Mouse (Mus musculus) heart, postnatal 0 days (tissue): Measurements from ENCODE around the gene Dab1. TPM values are rescaled to one million over a fixed set of nuclear protein-coding genes. Genes with fewer than 3 reads are reported as not detected.

Source experiments
- ATAC-seq: fragments of 200-750 bp; cut with Nextera tagmentation; 2 replicates; pipeline ENCODE4 v1.8.0; 2017; ENCODE audit warnings: low read depth, moderate number of reproducible peaks, moderate library complexity; ENCODE audit not compliant: insufficient read depth
- DNase-seq: peaks from one replicate; pipeline ENCODE4 v3.0.0-alpha.2; 2016; ENCODE audit warnings: low spot score
- H3K27ac ChIP-seq: fragments of 300-500 bp; sonication (generic); 2 replicates; pipeline ENCODE4 v1.5.1; 2014; ENCODE audit warnings: low read depth, mild to moderate bottlenecking
- H3K27me3 ChIP-seq: fragments of 300-500 bp; sonication (generic); 2 replicates; pipeline ENCODE4 v1.6.1; 2014; ENCODE audit warnings: low read length, mixed read lengths; ENCODE audit not compliant: control insufficient read depth, insufficient read depth
- H3K36me3 ChIP-seq: fragments of 300-500 bp; sonication (generic); replicated peaks from 2 replicates; pipeline ENCODE4 v1.6.1; 2014; ENCODE audit warnings: low read length, mixed read lengths; ENCODE audit not compliant: control insufficient read depth, insufficient read depth
- H3K4me1 ChIP-seq: fragments of 300-500 bp; sonication (generic); 2 replicates; pipeline ENCODE4 v1.6.1; 2014; ENCODE audit warnings: antibody characterized with exemption; ENCODE audit not compliant: control insufficient read depth, insufficient read depth
- H3K4me2 ChIP-seq: fragments of 300-500 bp; sonication (generic); 2 replicates; pipeline ENCODE4 v1.6.1; 2014; ENCODE audit warnings: low read depth, mild to moderate bottlenecking, low read length, moderate library complexity
- H3K4me3 ChIP-seq: fragments of 300-500 bp; sonication (generic); 2 replicates; pipeline ENCODE4 v1.5.1; 2014; ENCODE audit warnings: low read depth, low read length
- H3K9ac ChIP-seq: fragments of 300-500 bp; sonication (generic); replicated peaks from 2 replicates; pipeline ENCODE4 v1.6.1; 2014; ENCODE audit warnings: low read depth, low read length, mixed read lengths
- H3K9me3 ChIP-seq: fragments of 300-500 bp; sonication (generic); replicated peaks from 2 replicates; pipeline ENCODE4 v1.6.1; 2016; ENCODE audit warnings: low read length; ENCODE audit not compliant: control insufficient read depth
- CTCF ChIP-seq: IDR thresholded peaks from 2 replicates; pipeline ENCODE4 v1.5.1; 2016; ENCODE audit warnings: antibody characterized with exemption, control low read depth, low read depth
- EP300 ChIP-seq: IDR thresholded peaks from 2 replicates; pipeline ENCODE4 v1.6.1; 2016; ENCODE audit warnings: antibody characterized with exemption, low read depth
- WGBS: fragments of 180-500 bp; shearing (Covaris S2); extraction: QIAGEN DNeasy Blood & Tissue Kit; methylation state at CpG from one replicate; pipeline ENCODE4 v1.1.7; 2014; 5-methylcytosine and 5-hydroxymethylcytosine counted together
- polyA plus RNA-seq: library from polyadenylated mRNA; unstranded; fragments of >200 nt; fragmentation: Nextera tagmentation; extraction: Ambion mirVana; gene quantifications from 2 replicates; pipeline ENCODE4 v1.2.1, GENCODE M21; 2015
- total RNA-seq: library from RNA; depleted of rRNA; stranded (reverse); fragments of >200 nt; gene quantifications from 2 replicates; pipeline ENCODE4 v1.2.3, GENCODE M21; 2014; ENCODE audit warnings: low replicate concordance

Gene Dab1
- total and polyA plus RNA-seq, 2 experiments from 2014 or later = 0.27 TPM; not detected in 1

DNA sequence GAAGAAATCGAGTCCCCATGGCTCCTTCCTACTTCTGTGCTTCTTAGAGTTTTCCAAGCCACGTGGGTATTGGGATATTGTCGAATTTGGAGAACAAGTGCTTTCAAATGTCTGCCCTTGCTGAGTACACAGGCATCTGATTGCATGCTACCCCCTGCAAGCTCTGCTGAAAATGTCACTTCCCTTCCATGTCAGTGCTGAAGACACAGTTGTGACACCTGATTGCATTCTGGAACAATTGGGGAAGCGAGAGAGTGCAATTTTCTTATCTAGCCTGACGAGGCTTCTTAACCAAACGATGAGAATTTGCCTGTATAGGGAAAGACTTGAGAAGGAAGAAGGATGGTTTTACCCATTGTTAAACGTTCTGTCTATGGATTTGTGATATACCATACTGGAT lies 95.8 kb downstream of the Dab1 start:
- Histone ChIP-seq H3K36me3 (no peaks in the 10 kb centered on the region), H3K27me3 (no peaks in the 10 kb centered on the region), H3K9me3 (no peaks in the 10 kb centered on the region), H3K4me1 (no peaks in the 10 kb centered on the region), H3K4me3 (no peak overlapping the region), H3K9ac (no peak overlapping the region), H3K4me2 (no peak overlapping the region), H3K27ac (no peak overlapping the region)
- ATAC-seq (no peak), DNase-seq (no peak)
- WGBS = 54% methylated on average over 7 of the region's 7 CpGs
- TF ChIP-seq CTCF = no peak
- TF ChIP-seq EP300 = no peak

DNA sequence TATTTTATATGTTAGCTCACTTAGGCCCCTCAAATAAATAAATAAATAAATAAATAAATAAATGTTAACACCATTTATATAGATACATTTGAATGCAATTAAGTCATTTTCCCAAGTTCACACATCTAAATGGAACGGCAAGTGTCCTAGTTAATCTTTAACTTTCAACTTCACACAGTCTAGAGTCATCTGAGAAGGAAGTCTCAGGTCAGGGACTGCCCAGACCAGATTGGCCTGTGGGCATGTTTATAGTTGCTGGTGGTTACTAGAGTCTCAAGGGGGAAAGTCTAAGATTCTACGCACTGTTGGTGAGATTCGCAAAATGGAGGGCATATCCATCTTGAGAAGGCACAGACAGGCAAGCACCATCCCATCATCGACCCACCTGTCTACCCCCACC lies 96.4 kb downstream of the Dab1 start:
- Histone ChIP-seq H3K4me2 (no peak overlapping the region), H3K4me1 (no peaks in the 10 kb centered on the region), H3K27ac (no peak overlapping the region), H3K9me3 (no peaks in the 10 kb centered on the region), H3K27me3 (no peaks in the 10 kb centered on the region), H3K9ac (no peak overlapping the region), H3K4me3 (no peak overlapping the region), H3K36me3 (no peaks in the 10 kb centered on the region)
- ATAC-seq (no peak), DNase-seq (no peak)
- TF ChIP-seq CTCF (no peak), EP300 (no peak)
- WGBS = 88% methylated on average over 4 of the region's 4 CpGs

GRCm38 (mm10) chr4:103722738-103723137 lies 103.6 kb downstream of the Dab1 start:
- Histone ChIP-seq H3K4me1 (no peaks in the 10 kb centered on the region), H3K4me3 (no peak overlapping the region), H3K27ac (no peak overlapping the region), H3K9ac (no peak overlapping the region), H3K9me3 (no peaks in the 10 kb centered on the region), H3K36me3 (no peaks in the 10 kb centered on the region), H3K27me3 (no peaks in the 10 kb centered on the region), H3K4me2 (no peak overlapping the region)
- TF ChIP-seq CTCF (no peak), EP300 (no peak)
- ATAC-seq (no peak), DNase-seq (no peak)
- 81% methylated on average over 1 of the region's 1 CpGs for WGBS

GRCm38 (mm10) chr4:103726486-103726885 lies 107.3 kb downstream of the Dab1 start:
- ATAC-seq = no peak
- Histone ChIP-seq H3K4me1 (no peaks in the 10 kb centered on the region), H3K4me2 (no peak overlapping the region), H3K36me3 (no peaks in the 10 kb centered on the region), H3K4me3 (no peak overlapping the region), H3K27ac (no peak overlapping the region), H3K9ac (no peak overlapping the region), H3K27me3 (no peaks in the 10 kb centered on the region), H3K9me3 (no peaks in the 10 kb centered on the region)
- TF ChIP-seq EP300 (no peak), CTCF (no peak)
- 84% methylated on average over 2 of the region's 2 CpGs for WGBS
- no peak for DNase-seq

- no peak for TF ChIP-seq CTCF
- no peak for TF ChIP-seq EP300
- Histone ChIP-seq H3K27me3 (no peaks in the 10 kb centered on the region), H3K4me1 (no peaks in the 10 kb centered on the region), H3K27ac (no peak overlapping the region), H3K4me3 (no peak overlapping the region), H3K9me3 (no peaks in the 10 kb centered on the region), H3K36me3 (no peaks in the 10 kb centered on the region), H3K9ac (no peak overlapping the region), H3K4me2 (no peak overlapping the region)
- DNase-seq (no peak), ATAC-seq (no peak)
- WGBS = 71% methylated on average over 6 of the region's 6 CpGs
Measured at GRCm38 (mm10) chr4:103737185-103737584, 118.0 kb downstream of the Dab1 start.

GRCm38 (mm10) chr4:103751249-103751855 lies 132.2 kb downstream of the Dab1 start:
- Histone ChIP-seq H3K27me3 (no peaks in the 10 kb centered on the region), H3K36me3 (no peaks in the 10 kb centered on the region), H3K4me1 (no peaks in the 10 kb centered on the region), H3K4me2 (no peak overlapping the region), H3K9ac (no peak overlapping the region), H3K9me3 (no peaks in the 10 kb centered on the region), H3K27ac (no peak overlapping the region), H3K4me3 (no peak overlapping the region)
- 36% methylated on average over 4 of the region's 4 CpGs for WGBS
- DNase-seq (no peak), ATAC-seq (no peak)
- no peak for TF ChIP-seq CTCF
